Mouse (Mus musculus) kidney, adult 2 months (tissue): ENCODE measurements around the gene Hist1h3a.

ENCODE experiments used
- CTCF ChIP-seq: fragments of 200-500 bp; conservative IDR thresholded peaks from 2 replicates; pipeline ENCODE4 v1.5.1; 2011; ENCODE audit warnings: low read depth, mild to moderate bottlenecking, control low read depth, low read length, moderate library complexity, mixed read lengths; ENCODE audit not compliant: insufficient read depth, insufficient read length
- POLR2A ChIP-seq: fragments of 200-500 bp; IDR thresholded peaks from one replicate; pipeline ENCODE4 v1.6.1; 2011; ENCODE audit warnings: low read depth, low read length, control low read depth

GRCm38 (mm10) chr13:23763242-23763585 is 1.0 kb upstream of the Hist1h3a start:
- TF ChIP-seq CTCF (no peak), POLR2A (no peak)
